Mouse (Mus musculus) induced T-regulatory cell, adult 2 months (primary cell): ENCODE data around the gene S100a7a.
A peak's percentile ranks its signal among the peaks of the same experiment; 100 is the strongest.

Experiments used
- DNase-seq: peaks from one replicate; pipeline ENCODE4 v3.0.0-alpha.2; 2012; ENCODE audit warnings: low read depth

The S100a7a gene

DNA sequence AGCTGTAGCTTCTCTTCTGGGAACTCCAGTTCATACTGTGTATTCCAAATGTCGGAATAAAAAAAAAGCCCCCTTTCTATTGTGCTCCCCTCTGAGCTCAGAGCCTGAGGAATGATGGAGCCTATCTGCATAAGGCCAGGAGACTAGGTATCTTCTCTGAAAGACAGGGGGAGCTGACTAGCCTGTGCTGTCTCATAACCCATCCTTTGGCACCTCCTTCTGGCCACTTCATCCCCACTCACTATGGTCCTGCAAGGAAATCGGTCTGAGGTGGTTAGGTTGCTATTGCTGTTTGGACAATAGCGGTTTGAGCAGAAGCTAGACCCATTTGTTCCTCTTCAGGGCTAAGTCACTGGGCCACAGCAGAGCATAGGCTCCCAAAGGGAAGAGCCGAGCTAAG lies 26.0 kb upstream of the S100a7a start:
- DNase-seq: peak; percentile 68

DNA sequence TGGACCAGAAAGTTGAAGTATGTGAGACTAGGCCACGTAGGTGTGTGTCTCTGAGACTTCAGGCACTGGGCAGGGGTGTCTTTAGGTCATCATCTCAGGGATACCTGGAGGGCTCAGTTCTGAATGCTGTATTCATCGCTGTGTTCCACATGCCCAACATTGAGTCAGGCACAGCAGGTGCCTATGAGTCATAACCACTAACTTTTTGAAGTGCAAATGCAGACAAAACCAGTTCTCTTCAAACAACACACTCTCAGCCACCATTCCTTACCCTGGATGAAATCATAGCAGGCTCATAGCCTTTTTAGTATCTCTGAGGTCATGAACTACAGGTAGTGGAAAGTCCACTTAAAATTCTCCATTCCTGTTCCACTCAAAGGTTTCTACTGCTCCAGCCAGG lies 24.5 kb upstream of the S100a7a start:
- no peak for DNase-seq

DNA sequence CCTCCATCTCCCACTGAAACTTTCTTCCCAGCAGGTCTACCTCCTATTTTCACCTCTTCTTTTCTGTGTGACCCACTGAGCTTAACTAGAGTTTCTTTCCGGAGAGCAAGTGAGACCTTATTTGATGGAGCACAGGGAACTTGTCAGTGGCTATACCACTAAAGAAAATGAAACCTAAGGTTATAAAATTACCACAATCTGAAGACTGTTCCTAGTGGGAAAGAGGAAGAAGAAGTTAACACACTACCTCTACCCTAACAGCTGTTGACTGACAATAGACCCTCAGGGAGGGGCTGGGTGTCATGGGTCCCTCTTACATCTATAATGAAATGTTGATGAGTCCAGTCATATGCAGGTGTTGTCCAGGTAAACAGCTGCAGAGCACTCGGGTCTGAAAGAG lies 21.8 kb upstream of the S100a7a start:
- DNase-seq: no peak

DNA sequence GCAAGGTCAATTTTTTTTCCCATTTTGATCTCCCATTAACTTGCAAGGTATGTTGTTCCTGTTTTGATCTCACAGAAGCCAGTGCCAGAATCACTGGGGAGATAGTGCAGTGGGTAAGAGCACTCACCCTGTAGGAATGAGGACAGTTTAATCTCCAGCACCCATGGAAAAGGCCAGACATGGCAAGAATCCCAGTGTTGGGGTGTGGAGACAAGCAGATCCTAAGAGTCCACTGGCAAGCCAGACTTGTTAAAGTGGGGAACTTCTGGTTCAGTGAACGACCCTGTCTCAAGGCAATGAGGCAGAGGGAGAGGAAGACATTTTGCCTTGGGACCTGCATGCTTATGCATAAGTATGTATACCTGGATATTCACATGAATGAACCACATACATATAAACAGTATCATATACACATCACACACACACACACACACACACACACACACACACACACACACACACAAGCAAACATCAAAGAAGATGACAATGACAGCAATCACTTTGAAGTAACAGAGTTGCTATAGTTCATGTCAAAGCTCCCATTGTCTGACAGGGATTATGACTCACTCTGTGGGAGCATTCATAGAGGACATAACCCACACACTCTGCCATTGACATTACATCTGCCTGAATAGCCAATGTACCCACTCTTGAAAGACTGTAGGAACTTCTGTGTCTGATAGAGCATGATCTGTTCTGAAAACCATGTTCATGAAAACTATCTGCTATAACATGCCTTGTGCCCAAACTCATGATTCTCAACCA lies 15.1 kb upstream of the S100a7a start:
- DNase-seq: no peak

DNA sequence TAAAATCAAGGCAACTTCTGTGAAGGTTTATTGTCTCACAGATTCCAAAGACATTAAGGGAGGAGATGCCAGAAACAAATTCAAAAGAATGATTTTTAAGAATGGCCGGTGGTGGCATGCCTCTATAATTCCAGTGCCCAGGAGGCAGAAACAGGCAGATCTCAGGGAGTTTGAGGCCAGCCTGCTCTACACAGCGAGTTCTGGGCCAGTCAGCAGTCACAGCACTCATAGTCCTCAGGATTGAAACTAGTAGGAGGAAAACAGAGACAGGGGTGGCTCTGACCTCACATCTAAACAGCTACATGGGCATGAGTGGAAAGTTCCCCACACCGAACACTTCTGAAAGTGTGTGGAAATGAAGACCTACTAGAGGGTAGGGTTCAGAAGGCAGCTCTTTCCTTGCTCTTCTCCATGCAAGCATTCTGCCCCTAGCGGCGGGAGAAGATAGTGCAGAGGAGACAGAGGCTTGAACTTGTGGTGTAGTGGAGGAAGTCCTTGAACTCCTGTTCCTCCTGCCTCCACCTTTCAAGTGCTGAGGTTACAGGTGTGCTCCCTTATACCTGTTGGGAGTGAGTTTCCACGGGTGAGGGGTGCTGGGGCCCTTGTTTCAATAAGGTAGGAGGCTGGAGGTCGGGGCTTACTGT lies 14.2 kb upstream of the S100a7a start:
- DNase-seq: peak; percentile 85

DNA sequence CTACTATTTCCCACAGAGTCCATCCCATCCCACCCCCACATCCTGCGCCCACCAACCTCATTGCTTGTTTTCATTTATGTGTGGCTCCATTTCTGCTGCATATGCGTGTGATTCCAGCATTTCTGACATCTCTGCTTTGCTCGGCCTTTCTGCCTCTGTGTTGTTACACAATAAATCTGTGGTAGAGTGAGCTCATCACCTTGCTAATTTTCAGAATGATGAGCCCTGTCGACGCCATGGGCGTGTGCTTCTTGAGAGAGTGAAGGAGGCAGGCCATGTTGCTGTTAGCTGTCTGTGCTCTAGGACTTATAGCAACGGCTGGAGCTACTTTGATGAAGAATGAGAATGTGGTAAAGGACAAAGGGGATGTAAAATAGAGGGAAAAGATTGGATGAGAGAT lies 12.8 kb upstream of the S100a7a start:
- no peak for DNase-seq

DNA sequence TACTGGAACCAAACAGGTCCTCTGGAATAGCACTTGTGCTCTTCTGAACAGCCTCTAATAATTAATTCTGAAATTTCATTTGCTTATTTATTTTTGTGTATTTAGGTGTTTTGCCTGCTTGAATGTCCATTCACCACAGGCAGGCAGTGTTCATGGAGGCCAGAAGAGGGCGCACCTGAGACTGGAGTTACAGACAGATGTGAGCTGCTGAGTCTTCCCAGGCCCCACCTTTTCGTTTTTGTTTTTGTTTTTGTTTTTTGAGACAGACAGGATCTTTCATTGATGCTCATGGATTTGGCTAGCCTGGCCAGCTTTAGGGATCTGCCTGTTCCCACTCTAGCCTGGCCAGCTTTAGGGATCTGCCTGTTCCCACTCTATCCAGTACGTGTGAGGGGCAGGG lies 9.6 kb upstream of the S100a7a start:
- peak; percentile 69 for DNase-seq

DNA sequence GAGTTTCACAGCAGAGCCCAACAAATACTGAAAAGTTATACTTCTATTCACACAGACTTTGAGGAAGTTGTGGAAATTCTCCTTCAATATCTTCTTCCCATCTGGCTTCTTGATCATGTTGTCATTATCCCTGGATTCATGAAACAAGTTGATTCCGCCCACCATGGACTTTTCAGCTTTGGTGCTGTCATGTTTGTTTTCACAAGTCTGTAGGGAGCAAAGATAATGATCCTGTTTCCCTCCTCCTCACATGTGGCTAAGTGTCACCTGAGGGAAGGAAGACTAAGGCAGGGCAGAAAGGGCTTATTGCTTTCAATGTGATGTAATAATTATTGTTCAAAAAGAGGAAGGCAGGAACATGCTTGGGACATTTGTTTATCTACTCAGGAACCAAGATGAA lies 6.5 kb upstream of the S100a7a start:
- no peak for DNase-seq

DNA sequence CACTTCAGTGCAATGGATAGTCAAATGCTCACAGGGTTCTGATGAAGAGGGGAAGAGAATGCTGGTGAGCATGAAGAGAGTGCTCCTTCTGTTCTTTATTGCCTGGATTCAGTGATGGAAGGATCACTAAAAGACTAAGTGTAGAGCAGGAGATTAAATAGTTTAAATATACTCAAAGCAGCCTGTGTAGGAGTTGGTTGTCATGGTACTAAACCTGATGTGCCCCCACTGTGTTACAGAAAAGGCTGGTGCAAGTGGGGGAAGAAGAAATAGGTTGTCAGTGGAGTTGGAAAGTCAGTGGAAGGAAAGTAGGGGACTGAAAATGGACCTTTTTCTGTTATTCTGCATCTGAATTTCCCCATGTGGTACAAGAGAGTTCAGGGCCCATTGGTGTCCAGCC lies 4.8 kb upstream of the S100a7a start:
- no peak for DNase-seq

DNA sequence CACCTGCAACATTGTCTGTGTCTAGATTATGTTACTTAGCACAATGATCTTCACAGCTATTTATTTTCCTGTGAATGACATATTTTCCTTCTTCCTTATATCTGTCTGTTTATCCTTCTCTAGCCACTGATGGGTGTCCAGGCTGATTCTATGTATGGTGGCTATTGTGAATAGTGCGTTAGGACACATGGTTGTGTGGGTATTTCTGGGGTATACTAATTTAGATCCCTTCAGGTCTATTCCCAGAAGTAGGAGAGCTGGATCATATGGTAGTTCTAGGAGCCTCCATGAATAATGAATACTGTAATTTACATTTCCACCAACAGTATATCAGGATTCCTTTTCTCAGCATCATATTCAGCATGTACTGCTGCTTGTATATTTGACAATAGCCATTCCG lies 4.0 kb upstream of the S100a7a start:
- no peak for DNase-seq

DNA sequence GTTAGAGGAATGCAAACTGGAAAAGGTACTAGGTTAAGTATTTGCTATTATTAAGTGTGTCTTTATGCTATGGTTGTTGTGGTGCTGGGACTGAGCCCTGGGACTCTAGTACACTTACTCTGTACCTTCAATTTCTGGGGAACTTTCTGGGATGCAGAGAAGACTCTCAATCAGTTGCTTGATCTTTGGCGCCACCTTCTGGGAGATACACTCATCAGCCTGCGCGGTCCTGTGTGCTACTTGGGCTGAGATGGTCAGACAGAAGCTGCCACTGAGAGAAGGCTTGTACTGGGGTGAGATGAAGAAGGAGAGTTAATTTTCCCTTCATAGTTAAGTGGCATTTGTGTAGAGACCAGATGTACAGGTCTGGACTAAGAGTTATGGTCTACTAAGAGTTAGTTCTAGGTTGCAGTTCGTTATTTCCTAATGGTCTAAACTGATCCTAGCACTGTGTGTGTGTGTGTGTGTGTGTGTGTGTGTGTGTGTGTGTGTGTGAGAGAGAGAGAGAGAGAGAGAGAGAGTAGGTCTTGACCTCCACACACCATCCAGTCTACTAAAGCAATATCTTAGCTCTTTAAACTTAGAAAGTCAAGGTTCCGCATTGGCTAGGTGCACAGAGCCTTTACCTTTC lies 824 bp upstream of the S100a7a start:
- DNase-seq: peak; percentile 80

DNA sequence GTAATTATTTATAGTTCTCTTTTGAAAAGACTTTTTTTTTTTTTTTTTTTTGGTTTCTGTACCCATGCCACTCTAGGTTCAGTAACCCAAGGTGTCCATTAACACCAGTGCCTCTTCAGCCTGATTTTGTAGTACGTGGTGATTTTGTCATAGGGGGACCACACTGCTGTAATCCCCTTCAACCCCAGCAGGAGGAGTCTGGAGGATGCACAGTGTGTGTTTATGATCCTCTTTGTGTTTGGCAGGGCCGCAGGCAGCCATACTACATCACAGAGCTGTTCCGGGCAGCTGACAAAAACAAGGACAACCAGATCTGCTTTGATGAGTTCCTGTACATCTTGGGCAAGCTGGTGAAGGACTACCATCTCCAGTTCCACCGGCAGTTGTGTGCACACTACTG lies 3.6 kb downstream of the S100a7a start:
- DNase-seq: peak; percentile 36

DNA sequence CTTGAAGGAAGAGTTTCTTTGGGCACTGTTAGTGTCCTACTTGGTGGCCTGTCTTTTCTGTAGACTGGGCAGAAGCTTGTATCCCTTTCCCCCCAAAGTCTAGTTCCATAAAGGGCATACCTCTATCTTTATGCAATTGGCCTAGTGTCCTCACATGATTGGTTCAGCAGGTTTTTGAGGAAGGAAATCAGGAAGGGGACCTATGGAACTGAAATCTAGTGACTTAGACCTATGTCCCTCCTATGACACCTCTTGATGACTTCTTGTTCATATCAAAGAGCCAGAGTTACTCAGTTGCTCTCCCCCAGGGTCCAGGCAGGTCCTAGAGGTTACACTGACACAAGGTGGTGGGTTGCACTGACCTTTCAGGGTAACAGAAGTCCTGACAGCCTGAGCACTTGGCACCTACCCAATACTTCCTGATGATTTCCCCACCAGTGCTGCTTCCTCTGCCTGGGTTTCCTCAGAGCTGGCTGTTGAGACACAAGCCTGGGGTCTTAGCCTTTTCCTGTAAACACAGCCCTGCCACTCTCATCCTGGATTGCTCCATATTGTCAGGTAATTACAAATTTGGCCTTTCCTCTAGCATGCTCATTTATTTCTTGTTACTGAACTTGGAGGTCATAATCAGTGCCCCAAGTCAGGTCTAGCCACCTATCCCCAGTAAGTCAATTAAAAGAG lies 5.7 kb downstream of the S100a7a start:
- DNase-seq: no peak

DNA sequence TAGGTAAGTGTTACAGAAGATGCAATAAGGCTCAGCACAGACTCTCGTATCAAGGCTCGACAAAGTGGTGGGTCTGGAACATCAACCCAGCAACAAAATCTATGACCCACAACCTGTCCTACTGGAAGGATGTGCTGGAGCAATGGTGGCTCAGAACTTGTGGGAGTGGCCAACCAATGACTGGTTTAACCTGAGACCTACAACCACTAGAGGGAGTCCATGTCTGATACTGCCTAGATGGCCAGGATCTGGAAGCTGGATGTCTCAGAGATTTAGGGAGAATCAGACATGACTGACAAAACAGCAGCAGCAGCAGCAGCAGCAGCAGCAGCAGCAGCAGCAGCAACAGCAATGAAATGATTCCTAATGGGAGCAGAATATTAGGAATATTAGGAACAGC lies 10.4 kb downstream of the S100a7a start:
- peak; percentile 42 for DNase-seq

DNA sequence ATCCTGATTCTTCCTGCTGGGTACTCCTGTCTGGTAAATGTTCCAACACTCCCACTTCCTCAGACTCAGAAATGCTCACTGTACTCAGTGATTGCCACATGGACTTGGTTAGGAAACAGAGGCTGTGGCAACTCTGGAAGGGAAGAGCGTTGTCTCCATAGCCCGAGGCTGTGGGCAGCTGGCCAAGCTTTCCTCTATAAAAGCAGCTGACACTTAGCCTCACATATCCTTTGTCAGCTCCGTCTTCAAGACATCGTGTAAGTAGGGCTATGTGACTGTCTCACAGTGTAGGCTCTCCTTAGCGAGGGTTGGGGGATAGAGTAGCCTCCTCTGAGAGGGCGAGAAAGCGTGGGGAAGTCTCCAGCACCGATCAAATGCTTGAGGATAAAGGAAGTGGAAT lies 15.0 kb downstream of the S100a7a start, which contains the start of gene S100a8:
S100a8 (plus strand) TSS at position 133 of the 400 bp plus-strand sequence.
- DNase-seq: no peak

DNA sequence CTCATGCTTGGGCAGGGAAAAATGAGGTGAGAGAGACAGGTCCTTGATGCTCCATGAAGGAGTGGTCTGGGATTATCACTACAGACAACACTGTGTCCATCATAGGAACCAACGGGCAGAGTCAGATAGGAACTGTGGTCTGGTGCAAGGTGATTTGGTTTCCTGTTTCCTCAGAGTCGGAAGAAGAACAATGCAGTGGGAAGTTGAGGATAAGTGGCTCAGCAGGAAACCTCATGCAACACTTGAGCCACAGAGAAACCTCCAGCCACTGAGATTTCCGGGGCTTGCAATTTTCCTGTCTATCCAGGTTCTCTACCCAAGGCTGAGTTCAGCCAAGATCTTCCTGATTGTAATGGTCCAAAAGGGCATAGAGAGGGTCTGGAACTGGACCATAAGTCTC lies 24.8 kb downstream of the S100a7a start:
- DNase-seq: no peak

DNA sequence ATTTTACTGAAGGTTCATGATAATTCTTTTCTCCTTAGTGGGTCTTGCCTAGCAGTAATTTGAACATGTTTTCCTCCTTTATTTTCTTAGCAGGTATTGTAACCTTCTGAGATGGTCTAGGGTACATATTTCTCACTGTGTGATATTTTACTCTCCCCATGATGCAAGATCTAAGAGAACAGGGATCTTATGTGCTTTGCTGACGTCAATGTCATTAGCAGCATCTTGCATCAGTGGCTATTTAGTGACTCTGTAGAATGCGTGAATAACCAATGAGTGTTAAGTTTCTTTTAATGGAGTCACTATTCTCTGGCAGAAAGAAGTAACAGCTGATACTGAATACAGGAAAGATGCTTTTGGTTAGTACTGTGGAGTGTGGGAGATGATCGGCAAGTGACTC lies 30.1 kb downstream of the S100a7a start:
- DNase-seq: no peak

DNA sequence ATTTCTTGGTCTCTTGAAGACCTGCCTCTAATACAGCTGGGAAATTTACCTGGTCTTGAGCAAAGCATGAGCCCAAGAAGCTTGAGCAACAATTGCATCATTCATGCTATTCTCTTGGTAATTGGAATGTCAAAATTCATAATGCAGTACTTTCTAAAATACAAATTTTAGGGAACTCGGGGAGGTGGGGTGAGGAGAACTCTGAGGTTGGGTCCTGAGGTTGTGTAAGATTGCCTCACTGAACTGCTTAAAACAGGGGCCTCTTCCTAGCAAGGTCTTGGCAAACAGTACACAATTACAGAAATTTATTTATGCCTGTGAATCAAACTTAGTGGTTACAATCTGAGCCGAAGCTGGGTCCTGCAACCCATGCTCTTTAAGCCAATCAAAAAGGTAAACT lies 33.0 kb downstream of the S100a7a start:
- DNase-seq: no peak

DNA sequence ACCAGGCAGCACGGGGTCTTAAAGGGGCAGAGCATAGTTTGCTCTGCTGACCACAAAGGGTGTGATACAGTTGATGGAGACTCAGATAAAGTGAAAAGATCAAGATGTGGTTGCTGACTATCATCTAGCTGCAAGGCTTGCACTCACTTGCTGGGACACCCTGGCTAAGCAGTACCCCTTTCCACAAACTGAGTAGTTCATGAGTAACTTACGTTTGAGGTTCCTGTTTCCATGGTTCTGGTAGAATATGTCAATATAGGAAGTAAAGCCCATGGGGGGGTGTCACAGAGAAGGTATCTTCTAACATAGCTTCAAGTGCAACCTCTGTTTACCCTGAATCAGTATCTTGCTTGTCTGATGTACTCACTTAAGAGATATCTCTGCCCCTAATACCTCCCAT lies 39.7 kb downstream of the S100a7a start:
- DNase-seq: no peak

DNA sequence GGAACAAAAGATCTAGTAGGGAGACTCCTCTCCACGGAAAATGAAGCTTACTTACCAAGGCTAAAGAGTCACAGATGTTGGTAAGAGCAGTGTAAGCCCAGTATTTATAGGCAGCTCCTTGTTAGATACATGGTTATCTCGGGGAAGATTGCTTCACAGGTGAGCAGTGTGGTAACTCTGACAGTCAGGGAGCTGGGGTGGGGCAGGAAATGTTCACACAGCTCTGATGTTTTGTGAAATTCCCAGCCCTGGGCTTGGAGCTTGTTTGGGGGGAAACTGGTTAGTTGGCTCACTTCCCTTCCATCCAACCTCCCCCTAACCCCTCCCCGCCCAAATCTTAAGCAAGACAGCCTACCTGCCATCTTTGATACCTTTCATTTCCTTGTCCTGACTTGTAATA lies 41.8 kb downstream of the S100a7a start, which contains the start of gene S100a9:
S100a9 (minus strand) TSS at position 109 of the 400 bp plus-strand sequence.
- DNase-seq: no peak

DNA sequence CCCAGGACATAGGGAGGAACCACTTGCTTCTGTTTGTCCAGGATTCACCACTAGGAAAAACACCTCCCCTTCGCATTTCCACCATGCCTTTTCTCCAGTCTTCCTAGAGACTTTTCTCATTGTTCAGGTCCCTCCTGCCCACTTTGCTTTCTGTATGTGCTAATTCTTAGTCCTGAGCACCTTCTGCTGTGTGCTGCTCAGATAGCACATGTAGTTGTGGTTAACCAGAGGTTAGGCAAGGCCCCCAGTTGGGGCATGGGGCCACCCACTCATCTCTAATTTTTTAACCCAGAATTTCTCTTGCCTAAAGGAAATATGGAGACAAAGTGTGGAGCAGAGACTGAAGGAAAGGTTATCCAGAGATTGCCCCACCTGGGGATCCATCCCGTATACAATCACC lies 48.4 kb downstream of the S100a7a start:
- DNase-seq: no peak
